Mouse (Mus musculus): ENCODE measurements around the gene Syt8. TPM values are rescaled to one million over a fixed set of nuclear protein-coding genes. Genes with fewer than 3 reads are reported as not detected.

Gene Syt8
- polyA plus RNA-seq, 1 experiment from 2014 or later, result 0.43 TPM

DNA sequence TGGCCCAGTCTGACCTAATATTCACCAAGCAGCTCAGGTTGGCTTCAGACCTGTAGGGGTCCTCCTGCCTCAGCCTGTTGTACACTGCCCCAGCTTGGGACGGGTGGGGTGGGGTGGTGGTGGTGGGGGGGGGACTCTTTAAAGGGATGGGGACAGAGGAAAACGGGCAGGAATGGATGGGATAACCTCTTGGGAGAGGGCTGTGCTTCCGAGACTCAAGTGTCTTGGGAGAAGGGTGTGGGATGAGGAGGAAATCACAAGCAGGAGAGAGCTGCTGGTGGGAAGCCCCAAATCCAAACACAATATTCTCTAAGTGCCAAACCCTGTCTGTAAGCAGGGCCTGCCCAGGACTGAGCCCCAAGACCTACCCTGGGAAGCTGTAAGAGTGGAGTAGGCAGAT lies 18.4 kb upstream of the Syt8 start:
- ATAC-seq (ENCODE audit: low FRiP score, low read depth), result no peak
- Histone ChIP-seq H3K9ac (no peak overlapping the region), H3K4me2 (replicated peaks) (no peak overlapping the region), H3K27me3 (replicated peaks) (no peaks in the 10 kb centered on the region), H3K9me3 (no peaks in the 10 kb centered on the region), H3K4me3 (no peak overlapping the region), H3K4me1 (no peaks in the 10 kb centered on the region), H3K36me3 (no peaks in the 10 kb centered on the region), H3K27ac (no peak overlapping the region)
- 77% methylated on average over 3 of the region's 3 CpGs for WGBS

DNA sequence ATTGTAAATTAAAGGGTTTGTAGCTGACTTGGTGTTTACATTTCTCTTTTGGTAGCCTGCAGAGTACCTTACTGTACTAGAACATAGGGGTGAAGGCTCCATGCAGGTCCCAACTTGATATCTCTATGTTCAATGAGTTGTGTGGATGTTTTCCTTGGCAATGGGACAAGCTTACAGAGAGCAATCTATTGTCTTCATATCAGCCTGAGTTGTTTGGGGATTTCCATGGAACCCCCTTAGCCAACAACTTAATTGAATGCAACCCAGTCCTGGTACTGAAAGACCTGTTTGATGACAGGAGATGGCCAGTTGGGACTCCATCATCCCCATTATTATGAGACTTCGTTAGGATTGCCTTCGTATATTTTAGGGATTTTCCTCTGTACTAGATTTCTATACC lies 16.6 kb upstream of the Syt8 start:
- ATAC-seq (ENCODE audit: low FRiP score, low read depth), result no peak
- Histone ChIP-seq H3K4me3 (no peak overlapping the region), H3K4me1 (no peaks in the 10 kb centered on the region), H3K27ac (no peak overlapping the region), H3K36me3 (no peaks in the 10 kb centered on the region), H3K9ac (no peak overlapping the region), H3K27me3 (replicated peaks) (no peaks in the 10 kb centered on the region), H3K4me2 (replicated peaks) (no peak overlapping the region), H3K9me3 (no peaks in the 10 kb centered on the region)
- 98% methylated on average over 2 of the region's 2 CpGs for WGBS

DNA sequence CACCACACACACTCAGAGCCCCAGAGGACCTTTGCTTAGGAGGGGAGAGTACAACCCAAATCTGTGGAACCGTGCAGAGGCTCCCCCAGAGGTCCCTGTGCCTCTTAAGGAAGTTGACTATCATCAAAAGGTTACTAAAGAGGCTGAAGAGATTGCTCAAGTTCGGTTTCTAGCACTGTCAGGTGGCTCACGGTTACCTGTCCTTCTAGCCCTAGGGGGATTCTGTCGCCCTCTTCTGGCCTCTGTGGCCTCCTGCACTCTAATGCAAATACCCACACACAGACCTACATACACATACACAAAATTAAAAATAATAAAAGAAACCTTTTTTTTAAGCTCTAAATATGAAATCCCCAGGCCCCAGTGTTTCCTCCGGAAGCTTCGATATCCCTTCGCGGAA lies 16.0 kb upstream of the Syt8 start:
- H3K27ac ChIP-seq, result no peak overlapping the region
- no peak overlapping the region for H3K4me3 ChIP-seq
- no peak overlapping the region for H3K9ac ChIP-seq
- 91% methylated on average over 8 of the region's 8 CpGs for WGBS
- H3K4me2 ChIP-seq (replicated peaks), result no peak overlapping the region
- H3K36me3 ChIP-seq, result no peaks in the 10 kb centered on the region
- ATAC-seq (ENCODE audit: low FRiP score, low read depth), result no peak
- H3K4me1 ChIP-seq, result no peaks in the 10 kb centered on the region
- H3K27me3 ChIP-seq (replicated peaks), result no peaks in the 10 kb centered on the region
- 0 out of 2 replicates have a peak, but pooled peaks cover 4% of the 10 kb centered on the region for H3K9me3 ChIP-seq

DNA sequence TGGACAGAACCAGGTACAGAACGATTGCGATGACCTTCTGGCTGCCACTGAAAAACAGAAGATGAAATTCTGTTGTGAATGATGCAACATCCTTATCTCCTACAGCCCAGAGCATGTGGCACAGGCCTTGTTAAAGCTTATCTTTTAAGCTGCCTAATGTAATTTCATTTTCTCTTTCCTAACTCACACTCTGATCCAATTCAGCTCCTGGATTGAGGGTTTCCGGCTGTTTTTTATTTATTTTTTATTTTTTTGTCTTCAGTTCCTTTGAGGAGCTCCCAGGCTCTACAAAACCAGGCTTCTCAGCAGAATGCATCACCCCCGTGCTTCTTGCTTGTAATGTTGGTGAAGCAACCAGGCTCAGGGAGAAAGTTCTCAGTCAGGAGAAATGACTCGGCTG lies 14.8 kb upstream of the Syt8 start:
- Histone ChIP-seq H3K27me3 (replicated peaks) (no peaks in the 10 kb centered on the region), H3K4me1 (no peaks in the 10 kb centered on the region), H3K36me3 (no peaks in the 10 kb centered on the region), H3K9ac (no peak overlapping the region), H3K4me3 (no peak overlapping the region), H3K27ac (no peak overlapping the region), H3K4me2 (replicated peaks) (no peak overlapping the region), H3K9me3 (0 out of 2 replicates have a peak, but pooled peaks cover 4% of the 10 kb centered on the region)
- ATAC-seq (ENCODE audit: low FRiP score, low read depth), result no peak
- 89% methylated on average over 5 of the region's 5 CpGs for WGBS

DNA sequence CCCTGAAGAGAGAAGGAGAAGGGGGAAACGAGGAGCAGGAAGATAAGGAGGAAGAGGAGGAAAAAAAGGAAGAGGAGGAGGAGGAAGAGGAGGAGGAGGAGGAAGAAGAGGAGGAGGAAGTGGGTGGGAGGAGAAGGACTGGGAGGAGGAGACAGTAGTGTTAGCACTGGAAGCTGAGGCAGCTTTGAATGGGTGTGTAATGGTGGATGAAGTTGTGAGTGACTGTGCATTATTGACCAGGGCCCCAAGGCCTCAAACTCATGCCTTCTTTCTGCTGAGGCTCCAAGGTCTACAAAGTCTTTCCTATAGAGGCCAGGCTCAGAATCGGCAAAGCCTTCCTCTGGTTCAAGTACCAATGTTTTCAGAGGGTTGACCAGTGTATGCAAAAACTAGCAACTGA lies 12.8 kb upstream of the Syt8 start:
- Histone ChIP-seq H3K27me3 (replicated peaks) (0 out of 2 replicates have a peak, but pooled peaks cover under 1% of the 10 kb centered on the region), H3K9me3 (0 out of 2 replicates have a peak, but pooled peaks cover 4% of the 10 kb centered on the region), H3K4me2 (replicated peaks) (no peak overlapping the region), H3K4me3 (no peak overlapping the region), H3K4me1 (no peaks in the 10 kb centered on the region), H3K36me3 (no peaks in the 10 kb centered on the region), H3K9ac (no peak overlapping the region), H3K27ac (no peak overlapping the region)
- no peak for ATAC-seq (ENCODE audit: low FRiP score, low read depth)
- 76% methylated on average over 2 of the region's 2 CpGs for WGBS

DNA sequence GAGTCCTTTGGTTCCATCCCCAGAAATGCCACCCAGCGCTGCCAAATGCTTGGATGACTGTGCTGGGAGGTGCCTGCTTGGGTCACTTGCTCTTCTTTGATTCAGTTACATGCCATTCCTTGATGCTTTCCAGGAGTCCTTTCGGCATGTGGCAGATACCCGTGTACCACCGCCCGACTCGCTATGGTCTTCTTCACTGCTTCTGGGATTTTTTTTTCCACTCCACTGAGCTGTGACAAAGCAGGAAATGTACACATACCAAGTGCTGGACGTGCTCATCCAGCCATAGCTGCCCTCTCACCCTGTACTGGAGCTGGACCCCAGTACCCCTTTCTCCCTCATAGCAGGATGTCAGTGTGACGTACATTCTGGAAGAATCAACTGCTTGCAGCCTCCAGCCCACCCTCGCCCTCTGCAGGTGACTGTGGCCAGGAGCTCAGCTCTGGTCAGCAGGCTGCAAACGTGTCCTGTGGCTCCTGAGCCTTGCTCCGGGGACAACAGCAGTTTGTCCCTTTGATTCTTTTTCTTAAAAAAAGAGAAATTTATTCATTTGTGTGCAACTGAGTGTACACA lies 8.9 kb upstream of the Syt8 start:
- ATAC-seq (ENCODE audit: low FRiP score, low read depth), result no peak
- 66% methylated on average over 11 of the region's 11 CpGs for WGBS
- no peak overlapping the region for H3K4me2 ChIP-seq (replicated peaks)

DNA sequence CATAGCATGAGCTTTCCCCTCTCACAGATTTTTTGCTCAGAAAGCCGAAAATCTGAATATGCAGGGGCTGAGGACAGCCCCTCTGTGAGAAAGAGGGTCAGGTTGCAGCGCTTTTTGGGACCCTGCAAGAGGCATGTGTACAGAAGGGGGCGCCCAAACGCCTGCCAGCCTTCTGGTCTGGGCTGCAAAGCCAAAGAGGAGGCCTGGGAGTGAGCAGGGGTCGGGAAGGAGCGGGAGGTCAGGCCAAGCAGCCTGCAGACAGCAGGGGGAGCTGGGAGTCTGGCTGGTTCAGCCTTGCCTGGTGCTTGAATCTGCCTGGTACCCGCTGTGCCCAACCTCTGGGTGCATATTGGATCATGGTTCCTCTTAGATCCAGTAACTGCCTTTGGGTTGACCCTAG lies 6.4 kb upstream of the Syt8 start:
- Histone ChIP-seq H3K4me1 (peaks cover 17% of the 10 kb centered on the region), H3K9me3 (0 out of 2 replicates have a peak, but pooled peaks cover 4% of the 10 kb centered on the region), H3K27me3 (replicated peaks) (0 out of 2 replicates have a peak, but pooled peaks cover 4% of the 10 kb centered on the region), H3K9ac (no peak overlapping the region), H3K27ac (no peak overlapping the region), H3K4me3 (no peak overlapping the region), H3K36me3 (no peaks in the 10 kb centered on the region), H3K4me2 (replicated peaks) (no peak overlapping the region)
- 4% methylated on average over 7 of the region's 7 CpGs for WGBS
- ATAC-seq (ENCODE audit: low FRiP score, low read depth), result no peak

More for the DNA sequence above, 8.9 kb upstream of the Syt8 start:
- Histone ChIP-seq H3K4me3 (no peak overlapping the region), H3K27me3 (replicated peaks) (0 out of 2 replicates have a peak, but pooled peaks cover 4% of the 10 kb centered on the region), H3K4me1 (peaks cover 12% of the 10 kb centered on the region), H3K9ac (no peak overlapping the region), H3K36me3 (no peaks in the 10 kb centered on the region), H3K27ac (no peak overlapping the region), H3K9me3 (0 out of 2 replicates have a peak, but pooled peaks cover 4% of the 10 kb centered on the region)

DNA sequence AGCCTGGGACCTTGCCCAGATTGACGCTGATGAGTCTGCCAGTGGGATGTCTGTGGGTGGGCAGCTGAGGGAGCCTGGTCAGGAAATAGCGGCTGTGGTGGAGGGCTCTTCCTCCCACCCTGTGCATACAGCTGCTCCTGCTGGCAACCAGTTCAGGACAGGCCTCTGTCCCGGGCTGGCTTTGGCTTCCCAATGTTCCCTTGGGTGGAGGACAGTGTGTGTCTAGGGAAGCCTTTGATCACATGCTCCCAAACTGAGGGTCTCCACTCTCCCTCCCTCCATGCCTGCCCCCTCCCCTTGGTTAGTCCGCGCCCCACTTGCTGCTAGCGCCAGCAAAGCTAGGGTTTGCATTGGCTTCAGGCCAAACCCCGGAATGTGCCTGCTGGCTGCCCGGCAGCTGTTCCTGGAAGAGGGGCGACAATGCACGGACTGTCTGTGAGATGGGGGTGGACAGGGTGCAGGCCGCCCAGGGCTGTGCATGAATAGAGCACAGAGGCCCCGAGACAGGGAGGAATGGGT lies 4.4 kb upstream of the Syt8 start:
- Histone ChIP-seq H3K27ac (no peak overlapping the region), H3K9me3 (no peaks in the 10 kb centered on the region), H3K4me2 (replicated peaks) (no peak overlapping the region), H3K27me3 (replicated peaks) (0 out of 2 replicates have a peak, but pooled peaks cover 4% of the 10 kb centered on the region), H3K4me3 (no peak overlapping the region), H3K9ac (no peak overlapping the region), H3K36me3 (no peaks in the 10 kb centered on the region), H3K4me1 (peaks cover 19% of the 10 kb centered on the region)
- ATAC-seq (ENCODE audit: low FRiP score, low read depth), result peak; percentile 79
- 55% methylated on average over 12 of the region's 12 CpGs for WGBS

DNA sequence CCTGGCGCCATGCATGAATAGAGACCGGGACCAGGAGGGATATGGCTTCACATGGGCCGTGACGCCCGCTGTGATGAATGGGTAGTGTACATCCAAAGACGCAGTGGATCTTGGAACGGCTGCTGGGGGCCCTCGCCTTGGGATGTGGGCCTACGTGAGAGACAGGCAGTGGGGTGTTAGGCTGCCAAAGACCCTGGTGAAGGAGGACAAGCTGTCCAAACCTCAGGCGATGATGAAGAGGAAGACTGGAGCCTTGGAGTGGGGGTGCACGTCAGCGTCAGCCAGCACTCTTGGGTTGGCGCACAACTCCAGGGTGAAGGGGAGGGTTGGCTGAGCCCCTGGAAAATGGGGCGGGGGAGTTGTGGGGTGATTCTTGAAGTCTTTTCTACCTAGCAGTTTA lies 3.5 kb upstream of the Syt8 start:
- Histone ChIP-seq H3K9ac (no peak overlapping the region), H3K36me3 (no peaks in the 10 kb centered on the region), H3K4me3 (no peak overlapping the region), H3K9me3 (no peaks in the 10 kb centered on the region), H3K27ac (no peak overlapping the region), H3K27me3 (replicated peaks) (0 out of 2 replicates have a peak, but pooled peaks cover 4% of the 10 kb centered on the region), H3K4me1 (peaks cover 19% of the 10 kb centered on the region), H3K4me2 (replicated peaks) (no peak overlapping the region)
- 84% methylated on average over 14 of the region's 14 CpGs for WGBS
- no peak for ATAC-seq (ENCODE audit: low FRiP score, low read depth)

DNA sequence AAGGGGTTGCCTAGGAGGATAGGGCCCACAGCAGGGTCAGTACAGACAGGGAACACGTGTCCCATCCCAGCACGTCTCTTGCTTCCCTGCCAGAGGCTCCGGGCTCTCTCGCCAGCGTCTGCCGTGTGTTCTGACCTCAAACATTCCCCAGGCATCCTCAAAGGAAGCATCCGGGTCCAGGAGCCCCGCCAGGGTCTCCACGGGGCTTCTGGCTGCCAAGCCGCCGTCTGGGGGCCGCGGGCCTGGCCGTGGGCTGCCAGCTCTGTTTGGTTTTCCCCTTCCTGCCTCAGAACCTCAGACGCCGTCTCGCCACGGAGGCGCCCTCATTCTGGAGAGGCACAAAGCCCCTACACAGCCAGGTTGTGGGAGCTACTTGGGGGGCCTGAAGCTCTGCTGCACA lies 1.0 kb upstream of the Syt8 start:
- no peaks in the 10 kb centered on the region for H3K9me3 ChIP-seq
- ATAC-seq (ENCODE audit: low FRiP score, low read depth), result no peak

DNA sequence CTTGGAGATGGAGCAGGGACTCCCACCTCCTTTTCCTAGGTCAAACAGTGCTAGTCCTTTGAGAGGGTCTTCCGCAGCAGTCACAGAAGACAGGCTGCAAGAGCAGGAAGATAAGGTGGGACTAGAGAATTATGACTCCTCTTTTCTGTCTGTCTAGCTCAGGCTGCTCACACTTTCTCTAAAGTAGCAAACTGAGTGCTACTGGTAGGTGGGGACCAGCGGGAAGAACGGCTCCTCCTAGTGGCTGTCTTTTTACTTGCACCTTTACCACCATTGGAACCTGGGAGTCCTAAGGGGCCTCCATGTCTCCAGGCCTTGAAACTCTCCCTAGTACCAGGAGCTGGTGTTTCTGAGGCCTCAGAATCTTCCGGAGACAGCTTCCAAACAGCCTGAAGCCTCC lies 874 bp downstream of the Syt8 start:
- peaks cover 10% of the 10 kb centered on the region for H3K4me1 ChIP-seq
- H3K4me2 ChIP-seq (replicated peaks), result no peak overlapping the region
- no peak overlapping the region for H3K9ac ChIP-seq
- 28% methylated on average over 4 of the region's 4 CpGs for WGBS
- no peaks in the 10 kb centered on the region for H3K36me3 ChIP-seq
- no peaks in the 10 kb centered on the region for H3K9me3 ChIP-seq
- no peak overlapping the region for H3K27ac ChIP-seq
- H3K27me3 ChIP-seq (replicated peaks), result no peaks in the 10 kb centered on the region
- H3K4me3 ChIP-seq, result no peak overlapping the region
- no peak for ATAC-seq (ENCODE audit: low FRiP score, low read depth)

More for the DNA sequence above, 1.0 kb upstream of the Syt8 start:
- WGBS, result 57% methylated on average over 19 of the region's 19 CpGs
- Histone ChIP-seq H3K4me2 (replicated peaks) (no peak overlapping the region), H3K27ac (no peak overlapping the region), H3K4me3 (no peak overlapping the region), H3K36me3 (no peaks in the 10 kb centered on the region), H3K4me1 (peaks cover 19% of the 10 kb centered on the region), H3K9ac (no peak overlapping the region), H3K27me3 (replicated peaks) (no peaks in the 10 kb centered on the region)

DNA sequence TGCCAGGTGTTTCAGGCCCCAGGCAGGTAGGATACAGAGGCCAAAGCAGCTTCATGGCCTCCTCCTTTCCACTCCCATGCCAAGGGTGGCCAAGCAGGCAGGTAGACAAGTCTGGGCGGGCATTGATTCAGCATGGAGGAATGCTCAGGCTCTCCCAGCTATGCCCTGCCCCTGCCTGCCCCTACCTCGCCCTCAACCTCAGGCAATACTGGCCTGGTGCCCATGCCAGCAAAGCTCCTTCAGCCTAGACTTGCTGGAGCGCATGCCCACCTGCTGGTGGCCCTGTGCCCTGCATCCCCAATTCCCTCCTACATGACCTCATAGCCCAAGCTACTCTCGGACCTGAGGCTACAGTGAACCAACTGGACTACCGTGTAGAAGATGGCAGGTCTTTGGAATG lies 2.7 kb downstream of the Syt8 start:
- Histone ChIP-seq H3K4me1 (peaks cover 6% of the 10 kb centered on the region; the same call in 1 of the 2 replicates), H3K4me3 (no peak overlapping the region), H3K27me3 (replicated peaks) (no peaks in the 10 kb centered on the region), H3K4me2 (replicated peaks) (no peak overlapping the region), H3K27ac (no peak overlapping the region), H3K36me3 (no peaks in the 10 kb centered on the region), H3K9me3 (no peaks in the 10 kb centered on the region), H3K9ac (no peak overlapping the region)
- WGBS, result 84% methylated on average over 5 of the region's 5 CpGs
- no peak for ATAC-seq (ENCODE audit: low FRiP score, low read depth)

DNA sequence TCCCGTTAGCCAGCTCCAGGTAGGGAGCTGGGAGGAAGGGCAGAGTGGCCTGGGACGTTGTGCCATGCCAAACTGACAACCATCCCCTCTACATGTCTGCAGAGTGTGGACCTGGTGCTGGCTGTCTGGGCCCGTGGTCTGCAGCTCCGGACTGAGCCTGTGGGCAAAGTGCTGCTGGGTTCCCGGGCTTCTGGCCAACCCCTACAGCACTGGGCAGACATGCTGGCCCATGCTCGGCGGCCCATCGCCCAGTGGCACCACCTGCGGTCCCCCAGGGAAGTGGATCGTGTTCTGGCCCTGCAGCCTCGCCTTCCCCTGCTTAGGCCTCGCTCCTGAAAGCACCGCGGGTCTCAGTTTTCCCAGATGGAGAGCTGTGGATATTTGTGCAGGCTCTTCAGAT lies 5.3 kb downstream of the Syt8 start:
- no peaks in the 10 kb centered on the region for H3K36me3 ChIP-seq
- H3K27ac ChIP-seq, result no peak overlapping the region
- no peaks in the 10 kb centered on the region for H3K9me3 ChIP-seq
- no peak for ATAC-seq (ENCODE audit: low FRiP score, low read depth)
- no peak overlapping the region for H3K4me3 ChIP-seq
- H3K4me2 ChIP-seq (replicated peaks), result no peak overlapping the region
- WGBS, result 83% methylated on average over 14 of the region's 14 CpGs
- no peak overlapping the region for H3K9ac ChIP-seq
- 0 out of 2 replicates have a peak, but pooled peaks cover 3% of the 10 kb centered on the region for H3K4me1 ChIP-seq
- no peaks in the 10 kb centered on the region for H3K27me3 ChIP-seq (replicated peaks)
